8 mouse cellular contexts compared by ENCODE assay signal in genomic region chr6:51177701-51178060, GRCm38 (mm10).
DNase-seq lines count a peak whose midpoint lies in the region; ATAC-seq and TF ChIP-seq lines count a peak whose summit lies in the region.

No protein-coding gene starts in this region.

- H3K27me3 ChIP-seq in heart, embryonic 16.5 days (ENCODE audit: control insufficient read depth, insufficient read depth, low read length), result peaks cover 47% of the 10 kb centered on the region
- H3K27me3 ChIP-seq in G1E (ENCODE audit: insufficient read depth, low read length), result peaks cover 14% of the 10 kb centered on the region; the same call in 1 of the 2 replicates
- peaks cover 84% of the 10 kb centered on the region for H3K27me3 ChIP-seq in forebrain, postnatal 0 days (ENCODE audit: insufficient read depth, low read length)
- H3K27me3 ChIP-seq in liver, embryonic 15.5 days, result peaks cover 95% of the 10 kb centered on the region
- H3K27me3 ChIP-seq in cerebellum, adult 2 months (ENCODE audit: control insufficient read depth, insufficient read depth, low read length), result peaks cover 21% of the 10 kb centered on the region; the same call in 1 of the 2 replicates

- H3K9me3 ChIP-seq in heart, embryonic 16.5 days (replicated peaks; ENCODE audit: control insufficient read depth, low read length), result no peaks in the 10 kb centered on the region
- no peaks in the 10 kb centered on the region for H3K9me3 ChIP-seq in G1E (replicated peaks)
- H3K9me3 ChIP-seq in forebrain, postnatal 0 days (ENCODE audit: low read length), result no peaks in the 10 kb centered on the region
- no peaks in the 10 kb centered on the region for H3K9me3 ChIP-seq in liver, embryonic 15.5 days (replicated peaks)

- no peak for ATAC-seq in heart, embryonic 16.5 days (replicated peaks; ENCODE audit: extremely low read depth, insufficient read depth, low FRiP score)
- ATAC-seq in G1E (ENCODE audit: extremely low read depth, insufficient number of reproducible peaks, low FRiP score, poor library complexity, severe bottlenecking), result no peak
- ATAC-seq in forebrain, postnatal 0 days, result no peak
- ATAC-seq in liver, embryonic 15.5 days (ENCODE audit: insufficient read depth), result no peak

- peak overlapping the region; percentile 26; the same call in 1 of the 2 replicates for H3K9ac ChIP-seq in heart, embryonic 16.5 days (ENCODE audit: low read length)
- H3K9ac ChIP-seq in forebrain, postnatal 0 days, result no peak overlapping the region
- no peak overlapping the region for H3K9ac ChIP-seq in liver, embryonic 15.5 days

- WGBS in heart, embryonic 16.5 days, result under 1% methylated on average over 14 of the region's 14 CpGs
- 2% methylated on average over 14 of the region's 14 CpGs for WGBS in forebrain, postnatal 0 days
- WGBS in liver, embryonic 15.5 days (ENCODE audit: insufficient replicate concordance), result 2% methylated on average over 14 of the region's 14 CpGs
- 4% methylated on average over 14 of the region's 14 CpGs for WGBS in cerebellum, adult 2 months

- H3K27ac ChIP-seq in heart, embryonic 16.5 days (ENCODE audit: low read length), result no peak overlapping the region
- no peak overlapping the region for H3K27ac ChIP-seq in forebrain, postnatal 0 days (ENCODE audit: low read depth, low read length)
- no peak overlapping the region for H3K27ac ChIP-seq in liver, embryonic 15.5 days (replicated peaks)
- no peak overlapping the region for H3K27ac ChIP-seq in cerebellum, adult 2 months (ENCODE audit: insufficient read depth, low read length)

- peak overlapping the region; percentile 56 for H3K4me3 ChIP-seq in heart, embryonic 16.5 days (ENCODE audit: low read length)
- H3K4me3 ChIP-seq in G1E (ENCODE audit: low read depth, low read length), result peak overlapping the region; percentile 67
- H3K4me3 ChIP-seq in forebrain, postnatal 0 days (ENCODE audit: low read depth, low read length), result no peak overlapping the region
- peak overlapping the region; percentile 47 for H3K4me3 ChIP-seq in liver, embryonic 15.5 days (replicated peaks)
- H3K4me3 ChIP-seq in cerebellum, adult 2 months (replicated peaks; ENCODE audit: insufficient read depth, low read depth, low read length), result no peak overlapping the region

- TF ChIP-seq CTCF in G1E (IDR thresholded peaks at IDR 0.05; ENCODE audit: low read depth, low read length), result no peak
- TF ChIP-seq CTCF in forebrain, postnatal 0 days (IDR thresholded peaks at IDR 0.05; ENCODE audit: low read depth), result no peak
- TF ChIP-seq CTCF in cerebellum, adult 2 months (IDR thresholded peaks at IDR 0.05; ENCODE audit: borderline replicate concordance, insufficient read depth, low read depth, low read length), result no peak

- TF ChIP-seq POLR2A in cerebellum, adult 2 months (IDR thresholded peaks at IDR 0.05; ENCODE audit: borderline replicate concordance, insufficient read depth, low read length), result no peak

- no peak for DNase-seq in heart, adult 9 months (ENCODE audit: low spot score in 2 of 2)
- no peak for DNase-seq in G1E (ENCODE audit: low spot score)
- DNase-seq in forebrain, postnatal 0 days, result peak; percentile 56
- no peak for DNase-seq in right cerebral cortex, postnatal 25 days
- no peak for DNase-seq in left cerebral cortex, postnatal 4 days
- DNase-seq in cerebellum, adult 2 months, result no peak

- intact Hi-C loops in left cerebral cortex, postnatal 4 days (cut with DNase I), result no loop called here

- no peaks in the 10 kb centered on the region for H3K36me3 ChIP-seq in heart, embryonic 16.5 days (ENCODE audit: control insufficient read depth, insufficient read depth)
- no peaks in the 10 kb centered on the region for H3K36me3 ChIP-seq in G1E (replicated peaks)
- no peaks in the 10 kb centered on the region for H3K36me3 ChIP-seq in forebrain, postnatal 0 days (ENCODE audit: insufficient read depth)
- H3K36me3 ChIP-seq in liver, embryonic 15.5 days (replicated peaks), result no peaks in the 10 kb centered on the region

- H3K4me2 ChIP-seq in heart, embryonic 16.5 days (ENCODE audit: low read depth, low read length), result peak overlapping the region; percentile 77
- no peak overlapping the region for H3K4me2 ChIP-seq in forebrain, postnatal 0 days (ENCODE audit: low read depth)
- H3K4me2 ChIP-seq in liver, embryonic 15.5 days, result peak overlapping the region; percentile 69

- peaks cover 18% of the 10 kb centered on the region for H3K4me1 ChIP-seq in heart, embryonic 16.5 days (ENCODE audit: control insufficient read depth, insufficient read depth, low read length)
- H3K4me1 ChIP-seq in G1E (ENCODE audit: insufficient read depth, low read depth, low read length), result peaks cover 32% of the 10 kb centered on the region
- H3K4me1 ChIP-seq in forebrain, postnatal 0 days (ENCODE audit: insufficient read depth), result no peaks in the 10 kb centered on the region
- peaks cover 29% of the 10 kb centered on the region for H3K4me1 ChIP-seq in liver, embryonic 15.5 days (replicated peaks)
- no peaks in the 10 kb centered on the region for H3K4me1 ChIP-seq in cerebellum, adult 2 months (ENCODE audit: control insufficient read depth, insufficient read depth, low read length)

Comparison
In these comparisons a context has a peak if more than half of its experiments do, and no peak if none do; other contexts are left out.
1. H3K4me3 ChIP-seq: peak in heart, embryonic 16.5 days (single experiment), G1E (single experiment) and liver, embryonic 15.5 days (single experiment); none in forebrain, postnatal 0 days (single experiment) and cerebellum, adult 2 months (single experiment).